Mouse (Mus musculus): Measurements from ENCODE around the gene Sema6b.
"Not testable (repeated sequence)": the region's sequence is repeated elsewhere in the genome, so short reads cannot be mapped to it uniquely, and the experiment has no call there.

Gene Sema6b

DNA sequence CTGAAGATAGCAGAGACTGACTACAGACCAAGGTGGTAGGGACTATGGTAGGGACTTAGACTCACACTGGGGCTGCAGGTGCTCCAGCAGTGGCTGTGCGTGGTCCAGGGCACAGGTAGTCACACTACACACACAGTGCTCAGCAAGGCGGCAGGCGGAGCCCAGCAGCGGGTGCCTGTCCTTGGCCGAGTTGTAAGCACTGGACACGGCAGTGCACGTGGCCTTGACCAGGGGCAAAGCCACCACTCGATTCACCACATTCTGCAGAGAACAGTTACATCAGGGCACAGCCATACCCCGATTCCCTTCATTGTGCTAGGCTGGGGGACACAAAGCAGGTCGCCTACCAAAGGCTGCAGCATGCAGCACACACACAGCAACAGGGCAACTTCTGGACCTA, 23.9 kb downstream of the Sema6b start:
- DNase-seq = no peak

DNA sequence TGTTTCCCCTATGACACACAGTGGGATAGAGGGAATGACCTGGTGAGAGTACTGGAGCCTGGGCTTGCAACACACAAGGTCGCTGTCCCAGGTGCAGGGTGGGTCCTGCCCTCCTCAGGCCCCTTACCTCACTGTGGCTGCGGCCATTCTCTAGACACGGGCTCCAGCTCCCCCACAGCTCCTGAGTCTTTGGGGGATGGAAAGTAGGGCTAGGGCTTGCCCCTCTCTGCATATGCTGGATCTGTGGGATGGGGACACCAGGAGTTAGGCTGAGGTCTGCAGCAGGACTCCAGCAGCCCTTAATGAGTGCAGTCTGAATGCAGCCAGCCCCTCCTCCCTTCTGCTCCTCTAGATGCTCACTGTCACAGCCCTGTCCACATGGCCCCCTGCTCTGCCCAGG, 27.4 kb downstream of the Sema6b start:
- DNase-seq = no peak

DNA sequence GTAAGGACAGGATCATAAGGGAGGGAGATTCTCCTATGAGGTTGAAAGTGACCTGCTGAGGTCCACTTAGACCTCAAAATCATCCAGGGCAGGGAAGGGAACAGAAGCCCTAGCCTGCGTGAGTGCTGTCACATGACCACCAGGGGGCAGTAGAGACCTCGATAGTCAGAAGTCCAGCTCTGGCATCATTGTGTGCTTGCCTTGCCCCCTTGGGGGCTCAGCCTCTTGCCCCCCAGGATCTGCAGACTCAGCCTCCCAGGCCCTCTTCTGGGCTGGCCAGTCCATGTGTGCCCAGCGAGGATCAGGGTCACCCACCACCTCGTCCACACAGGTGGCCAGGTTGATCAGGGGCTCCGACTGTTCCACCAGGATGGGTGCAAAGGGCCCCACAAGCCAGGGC, 28.3 kb downstream of the Sema6b start:
- peak; percentile 72 to 79 for DNase-seq

DNA sequence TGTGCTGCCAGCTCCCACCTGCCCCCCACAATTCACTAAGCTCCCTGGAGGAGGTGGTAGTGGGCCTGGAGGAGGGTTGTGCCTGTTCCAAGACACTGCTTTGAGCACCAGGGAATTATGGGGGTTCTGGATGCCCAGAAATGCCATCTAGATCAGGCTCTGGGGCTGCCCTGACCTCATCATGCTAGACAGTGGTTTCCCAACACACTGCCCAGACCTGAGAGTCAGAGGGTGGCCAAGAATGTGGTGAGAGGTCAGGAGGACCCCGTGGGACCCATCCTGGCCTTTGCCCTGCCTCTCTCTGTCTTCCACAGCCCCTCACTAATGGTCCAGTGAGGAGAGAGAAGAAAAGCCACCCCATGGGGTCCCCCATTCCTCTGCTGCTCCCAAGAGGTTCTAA, 29.1 kb downstream of the Sema6b start:
- DNase-seq = peak in 1 of 2 experiments; percentile 42

DNA sequence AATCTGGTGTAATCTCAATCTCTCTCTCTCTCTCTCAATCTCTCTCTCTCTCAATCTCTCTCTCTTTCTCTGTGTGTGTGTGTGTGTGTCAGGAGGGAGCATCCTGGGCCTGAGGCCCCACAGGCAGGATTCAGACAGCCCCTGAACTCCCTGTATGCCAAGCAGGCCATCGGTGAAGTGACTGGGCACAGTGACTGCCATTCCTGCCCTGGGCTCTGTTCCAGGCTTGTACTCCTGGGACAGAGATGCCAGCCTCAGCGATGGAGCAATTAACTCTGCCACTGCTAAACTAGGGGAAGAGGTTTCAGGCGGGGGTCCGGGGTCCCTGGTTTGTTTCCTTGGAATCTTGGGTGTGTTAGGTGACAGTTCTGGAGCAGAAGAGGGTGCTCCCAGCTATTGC, 29.6 kb downstream of the Sema6b start:
- peak in 1 of 2 experiments; percentile 51 for DNase-seq

DNA sequence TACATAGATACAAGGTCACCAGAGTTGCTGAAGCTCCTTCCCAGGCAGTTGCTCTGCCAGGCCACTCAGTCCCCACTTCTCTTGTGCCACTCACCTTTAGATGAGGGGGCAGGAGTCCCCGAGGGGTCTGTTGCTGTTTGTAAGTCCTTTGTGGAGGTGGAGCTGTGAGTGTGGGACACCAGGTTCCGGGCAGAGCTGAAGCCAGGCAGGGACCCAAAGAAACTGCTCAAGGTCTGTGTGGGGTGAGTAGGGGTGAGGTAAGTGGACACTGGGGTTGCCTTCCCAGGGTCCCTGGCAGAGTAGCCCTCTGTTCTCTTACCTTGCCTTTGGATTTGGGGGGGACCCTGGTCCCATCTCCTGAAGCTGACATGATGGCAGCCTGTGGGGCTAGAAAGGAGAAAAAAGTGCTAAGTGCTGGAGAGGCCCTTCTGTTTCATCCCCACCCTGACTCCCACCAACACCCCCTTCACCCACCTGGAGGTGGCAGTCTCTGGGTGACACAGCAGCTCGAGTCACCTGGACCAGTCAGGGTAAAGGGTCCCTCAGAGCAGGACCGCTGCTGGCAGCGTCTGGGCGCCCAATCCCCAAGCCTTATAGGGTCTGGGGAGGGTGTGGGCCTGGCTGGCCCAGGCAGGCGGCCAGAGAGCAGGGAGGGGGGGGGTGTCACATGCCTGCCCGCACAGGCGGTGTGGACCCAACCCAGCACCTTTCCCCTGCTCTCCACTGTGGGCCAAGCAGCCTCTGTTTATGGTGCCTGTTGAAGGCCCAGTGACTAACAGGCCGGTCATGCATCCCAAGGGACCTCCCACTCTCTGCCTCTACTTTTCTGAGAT, 30.7 kb downstream of the Sema6b start, which contains the start of gene Plin4:
Plin4 (minus strand) TSS at position 585 of the 833 bp plus-strand sequence.
- peak in 1 of 2 experiments; percentile 70 for DNase-seq

DNA sequence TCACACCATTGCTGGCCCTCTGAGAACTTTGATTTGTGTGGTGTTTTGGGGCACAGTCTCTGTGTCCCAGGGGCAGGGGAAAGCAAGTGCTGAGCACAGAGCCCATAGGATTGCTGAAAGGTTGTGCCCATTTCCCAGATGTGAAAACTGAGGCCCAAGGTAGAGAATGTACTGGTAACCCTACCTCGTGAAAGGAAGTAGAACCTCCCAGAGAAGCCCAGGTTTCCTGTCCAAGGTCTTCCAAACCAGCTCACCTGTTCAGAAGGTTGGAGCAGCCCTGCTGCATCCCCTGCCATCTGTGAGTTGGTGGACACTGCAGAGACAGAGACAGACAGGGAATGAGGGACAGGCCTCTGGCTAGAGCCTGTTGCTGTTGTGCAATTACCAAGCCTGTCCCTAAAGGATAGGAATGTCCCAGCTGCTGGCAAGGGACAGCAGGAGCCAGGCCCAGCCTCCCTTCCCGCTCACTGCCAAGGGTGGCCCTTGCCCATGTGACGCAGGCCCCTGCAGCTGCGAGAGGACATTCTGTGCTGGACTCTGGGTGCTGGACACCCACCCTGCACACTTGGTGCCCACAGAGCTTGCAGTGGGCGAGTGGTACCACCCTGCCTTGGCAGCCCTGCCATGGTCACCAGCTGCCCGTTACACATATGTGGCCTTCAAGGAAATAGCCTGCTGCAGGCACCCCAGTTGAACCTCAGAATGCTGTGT, 31.7 kb downstream of the Sema6b start:
- peak in 1 of 2 experiments; percentile 77 for DNase-seq

DNA sequence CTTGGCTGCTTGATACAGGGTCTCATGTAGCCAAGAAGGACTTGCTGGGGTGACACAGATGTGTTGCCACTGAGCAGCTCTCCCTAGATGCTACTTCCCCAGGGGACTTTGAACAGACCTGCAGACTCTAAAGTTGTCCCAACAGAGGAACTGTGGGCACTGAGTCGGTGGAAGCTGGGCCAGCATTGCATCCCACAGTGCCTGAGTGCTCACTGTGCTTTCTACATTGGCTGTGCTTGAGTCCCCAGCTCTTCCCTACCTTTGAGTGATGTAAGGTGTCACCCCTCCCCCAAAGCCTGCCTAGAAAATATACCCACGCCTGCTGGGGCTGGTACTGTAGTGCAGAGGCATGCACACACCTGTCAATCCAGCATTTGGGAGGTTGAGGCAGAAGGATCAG, 32.4 kb downstream of the Sema6b start:
- DNase-seq = no peak

DNA sequence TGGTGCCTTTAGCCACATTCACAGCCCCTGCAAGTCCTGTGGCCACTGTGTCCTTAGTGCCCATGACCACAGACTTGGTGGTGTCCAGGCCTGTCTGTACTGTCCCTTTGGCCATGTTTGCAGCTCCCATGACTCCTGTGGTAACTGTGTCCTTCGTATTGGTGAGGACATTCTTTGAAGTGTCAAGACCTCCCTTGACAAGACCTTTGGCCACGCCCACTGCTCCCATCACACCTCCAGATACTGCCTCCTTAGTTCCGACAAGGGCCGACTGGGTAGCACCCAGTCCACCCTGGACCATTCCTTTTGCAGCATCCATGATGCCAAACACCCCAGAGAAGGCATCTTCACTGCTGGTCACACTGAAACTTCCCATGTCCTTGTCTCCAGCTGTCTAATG, 33.2 kb downstream of the Sema6b start:
- DNase-seq = peak in 1 of 2 experiments; percentile 39

DNA sequence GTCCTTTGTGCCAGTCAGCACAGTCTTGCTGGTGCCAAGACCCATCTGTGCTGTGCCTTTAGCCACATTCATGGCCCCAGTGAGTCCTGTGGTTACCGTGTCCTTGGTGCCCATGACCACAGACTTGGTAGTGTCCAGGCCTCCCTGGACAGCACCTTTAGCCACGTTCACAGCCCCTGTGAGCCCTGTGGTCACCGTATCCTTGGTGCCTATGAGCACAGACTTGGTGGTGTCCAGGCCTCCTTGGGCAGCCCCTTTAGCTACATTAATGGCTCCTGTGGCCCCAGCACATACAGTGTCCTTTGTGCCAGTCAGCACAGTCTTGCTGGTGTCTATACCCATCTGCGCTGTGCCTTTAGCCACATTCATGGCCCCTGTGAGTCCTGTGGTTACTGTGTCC, 33.7 kb downstream of the Sema6b start:
- DNase-seq = not testable (repeated sequence)

DNA sequence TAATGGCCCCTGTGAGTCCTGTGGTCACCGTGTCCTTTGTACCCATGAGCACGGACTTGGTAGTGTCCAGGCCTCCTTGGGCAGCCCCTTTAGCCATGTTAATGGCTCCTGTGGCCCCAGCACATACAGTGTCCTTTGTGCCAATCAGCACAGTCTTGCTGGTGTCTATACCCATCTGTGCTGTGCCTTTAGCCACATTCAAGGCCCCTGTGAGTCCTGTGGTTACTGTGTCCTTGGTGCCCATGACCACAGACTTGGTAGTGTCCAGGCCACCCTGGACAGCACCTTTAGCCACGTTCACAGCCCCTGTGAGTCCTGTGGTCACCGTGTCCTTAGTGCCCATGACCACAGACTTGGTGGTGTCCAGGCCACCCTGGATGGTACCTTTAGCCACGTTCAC, 35.3 kb downstream of the Sema6b start:
- not testable (repeated sequence) for DNase-seq

DNA sequence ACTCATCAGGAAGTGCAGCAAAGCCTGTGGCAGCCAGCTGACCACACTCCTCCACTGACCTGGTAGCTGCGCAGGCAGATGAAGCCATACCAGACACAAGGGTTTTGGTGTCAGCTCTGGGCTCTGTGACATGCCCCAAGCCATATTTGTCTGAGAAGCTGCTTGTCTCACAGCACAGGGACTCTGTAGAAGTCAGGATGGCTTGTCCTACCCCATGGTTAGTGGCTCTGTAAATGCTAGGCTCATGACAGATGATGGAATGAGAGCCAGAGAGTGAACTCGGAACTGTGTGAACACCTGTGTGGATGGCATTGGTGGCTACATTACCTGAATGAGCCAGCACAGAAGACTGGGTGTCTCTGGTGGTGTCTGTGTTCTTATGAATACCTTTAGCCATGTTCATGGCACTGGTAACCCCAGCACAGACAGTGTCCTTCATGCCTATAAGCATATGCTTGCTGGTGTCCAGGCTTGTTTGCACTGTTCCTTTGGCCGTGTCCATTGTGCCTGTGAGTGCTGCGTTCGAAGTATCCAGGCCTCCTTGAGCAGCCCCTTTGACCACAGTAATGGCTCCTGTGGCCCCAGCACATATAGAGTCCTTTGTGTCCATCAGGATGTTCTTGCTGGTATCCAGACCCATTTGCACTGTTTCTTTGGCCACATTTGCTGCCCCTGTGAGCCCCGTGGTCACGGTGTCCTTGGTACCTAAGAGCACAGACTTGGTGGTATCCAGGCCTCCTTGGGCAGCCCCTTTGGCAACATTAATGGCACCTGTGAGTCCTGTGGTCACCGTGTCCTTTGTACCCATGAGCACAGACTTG, 36.5 kb downstream of the Sema6b start:
- no peak for DNase-seq

DNA sequence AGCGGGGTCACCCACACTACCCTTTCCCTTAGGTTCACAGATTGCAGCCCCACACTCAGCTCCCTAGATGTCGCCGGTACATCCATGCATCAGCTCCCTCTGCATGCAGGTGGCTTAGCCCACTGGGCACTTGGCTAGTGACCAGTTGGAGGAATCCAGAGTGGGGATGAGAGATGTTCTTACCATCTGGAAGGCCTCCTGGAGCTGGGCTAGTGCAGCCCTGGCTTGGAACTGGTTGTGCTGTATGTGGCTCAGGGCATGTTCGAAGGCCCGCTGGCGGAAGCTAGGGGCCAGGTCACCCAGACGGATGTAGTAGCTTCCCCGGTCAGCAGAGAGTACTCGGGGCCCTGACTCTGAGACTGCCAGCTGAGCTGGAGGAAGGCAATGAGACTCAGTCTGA, 37.2 kb downstream of the Sema6b start:
- DNase-seq = no peak

DNA sequence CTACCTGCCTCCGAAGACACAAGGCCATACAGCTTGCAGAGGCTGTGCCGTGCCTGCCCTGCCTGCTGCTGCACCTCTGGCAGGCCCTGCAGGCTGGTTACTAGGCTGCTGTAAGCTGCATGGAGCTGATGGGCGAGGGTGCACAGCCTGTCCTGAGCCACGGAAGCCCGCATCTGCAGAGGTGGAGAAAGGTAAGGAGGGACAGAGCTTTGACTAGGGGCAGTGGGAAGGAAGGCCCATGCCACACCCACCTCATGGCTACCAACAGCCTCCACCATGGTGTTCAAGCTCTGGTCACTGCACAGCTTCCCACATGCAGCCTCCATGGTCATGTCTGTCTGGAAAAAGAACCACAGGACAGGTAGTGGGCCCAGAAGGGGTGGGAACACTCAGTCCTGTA, 38.0 kb downstream of the Sema6b start:
- no peak for DNase-seq

DNA sequence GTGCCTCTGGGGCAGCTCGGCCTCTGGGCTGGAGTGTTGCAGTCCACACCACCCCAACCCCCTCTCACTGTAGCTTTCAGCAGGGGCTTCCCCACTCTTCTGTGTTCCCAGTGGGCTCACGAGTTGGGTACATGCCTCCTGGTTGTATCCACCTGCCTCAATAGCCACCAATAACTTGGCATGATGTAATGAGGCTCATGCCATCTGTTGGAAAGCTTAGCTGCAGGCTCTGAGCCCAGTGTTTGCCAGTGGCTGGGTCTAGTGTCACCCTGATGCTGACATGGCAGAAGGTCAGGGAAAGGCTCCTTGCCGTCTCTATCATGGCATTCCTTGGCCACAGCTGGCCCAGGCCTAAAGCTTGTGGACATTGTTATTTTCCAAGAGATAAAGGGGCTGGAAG, 39.3 kb downstream of the Sema6b start:
- no peak for DNase-seq

DNA sequence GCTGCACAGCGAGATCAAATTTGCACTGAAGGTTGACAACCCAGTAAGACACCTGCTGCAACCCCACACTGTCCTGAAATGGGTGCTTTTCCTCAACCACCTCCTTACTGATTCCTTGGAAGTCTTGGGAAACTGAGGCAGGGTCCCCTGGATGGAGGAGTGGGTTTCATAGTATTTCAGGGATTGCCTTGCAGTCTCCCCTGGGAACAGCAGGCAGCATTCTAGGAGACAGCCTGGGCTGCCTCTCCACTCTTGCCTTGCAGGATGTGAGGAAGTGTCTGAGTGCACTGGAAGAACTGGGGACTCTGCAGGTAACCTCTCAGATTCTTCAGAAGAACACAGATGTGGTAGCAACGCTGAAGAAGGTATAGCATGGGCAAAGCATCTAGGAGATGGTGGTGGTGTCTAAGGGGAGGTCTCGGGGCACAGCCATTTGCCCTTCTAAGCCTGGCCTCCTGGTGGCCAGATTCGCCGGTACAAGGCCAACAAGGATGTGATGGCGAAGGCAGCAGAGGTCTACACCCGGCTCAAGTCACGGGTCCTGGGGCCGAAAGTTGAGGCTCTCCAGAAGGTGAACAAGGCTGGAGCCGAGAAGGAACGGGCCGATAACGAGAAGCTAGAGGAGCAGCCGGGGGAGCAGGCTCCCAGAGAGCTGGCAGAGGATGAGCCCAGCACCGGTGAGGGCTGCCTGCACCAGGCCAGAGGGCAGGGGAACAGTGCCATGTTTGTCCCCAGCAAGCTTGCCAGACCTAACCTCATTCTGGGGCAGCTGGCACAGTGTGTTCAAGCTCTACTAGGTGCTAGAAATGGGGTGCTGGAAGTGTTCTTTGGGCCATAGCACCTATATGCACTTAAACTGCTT, 41.2 kb downstream of the Sema6b start:
- no peak for DNase-seq

DNA sequence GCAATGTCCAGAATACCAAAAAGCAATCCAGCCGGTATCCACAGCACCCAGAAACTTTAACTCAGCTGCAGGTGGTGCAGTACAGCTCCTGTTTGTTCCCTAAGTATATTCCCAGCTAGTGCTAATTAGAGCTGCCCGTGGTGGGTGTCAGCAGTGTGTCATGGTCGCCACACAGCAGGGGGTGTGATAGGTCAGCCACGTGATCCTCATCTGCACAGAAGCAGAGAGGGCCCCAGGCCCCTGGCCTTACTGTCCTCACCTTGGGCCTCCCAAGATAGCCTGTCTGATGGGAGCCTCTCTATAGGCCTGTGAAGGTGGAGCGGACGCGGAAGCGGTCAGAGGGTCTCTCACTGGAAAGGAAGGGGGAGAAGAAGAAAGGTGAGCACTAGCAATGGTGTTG, 42.0 kb downstream of the Sema6b start:
- DNase-seq = no peak

DNA sequence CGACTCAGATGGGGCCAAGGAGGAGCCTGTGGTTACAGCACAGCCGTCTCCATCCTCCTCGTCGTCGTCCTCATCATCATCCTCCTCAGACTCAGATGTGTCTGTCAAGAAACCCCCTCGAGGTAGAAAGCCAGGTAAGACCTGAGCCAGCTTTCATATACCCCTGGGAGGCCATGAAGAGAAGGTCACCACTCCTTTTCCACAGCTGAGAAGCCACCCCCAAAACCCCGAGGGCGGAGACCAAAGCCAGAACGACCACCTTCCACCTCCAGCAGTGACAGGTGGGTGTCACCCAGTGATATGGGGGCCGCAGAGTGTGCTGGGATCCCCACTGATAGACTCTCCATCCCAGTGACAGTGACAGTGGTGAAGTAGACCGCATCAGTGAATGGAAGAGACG, 43.3 kb downstream of the Sema6b start:
- no peak for DNase-seq

DNA sequence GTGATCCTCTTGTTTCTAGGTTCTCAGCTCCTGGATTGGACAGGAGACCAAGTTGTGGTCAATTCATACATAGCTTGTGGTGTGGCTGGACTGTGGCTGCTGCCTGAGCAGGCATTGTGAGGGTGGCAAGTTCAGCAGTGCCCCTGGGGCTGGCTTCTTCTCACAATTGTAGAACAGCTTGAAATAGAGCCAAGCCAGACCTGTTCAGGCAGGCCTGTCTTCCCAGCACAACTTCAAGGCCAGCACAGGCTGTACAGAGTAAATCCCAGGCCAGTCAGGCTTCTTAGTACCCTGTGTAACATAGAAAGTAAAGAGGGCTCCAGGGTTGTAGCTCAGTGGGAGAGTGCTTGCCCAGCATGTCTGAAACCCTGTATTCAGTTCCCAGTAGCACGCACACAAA, 47.3 kb downstream of the Sema6b start:
- DNase-seq = peak in 1 of 2 experiments; percentile 61

DNA sequence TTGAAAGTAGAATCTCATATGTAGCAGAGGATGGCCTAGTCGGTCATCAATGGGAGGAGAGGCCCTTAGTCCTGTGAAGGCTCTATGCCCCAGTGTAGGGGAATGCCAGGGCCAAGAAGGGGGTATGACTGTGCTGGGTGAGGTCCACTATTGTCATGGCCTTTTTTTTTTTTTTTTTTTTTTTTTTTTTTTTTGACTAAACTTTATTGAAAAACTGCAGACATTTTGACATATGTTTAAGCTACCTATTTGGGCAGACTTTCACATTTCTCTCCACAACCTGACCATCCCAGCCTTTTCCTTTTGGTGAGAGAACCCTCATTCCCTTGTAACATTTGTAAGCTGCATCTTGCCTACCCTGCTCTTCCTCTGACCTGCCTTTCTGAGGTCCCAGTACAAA, 47.8 kb downstream of the Sema6b start:
- no peak for DNase-seq

DNA sequence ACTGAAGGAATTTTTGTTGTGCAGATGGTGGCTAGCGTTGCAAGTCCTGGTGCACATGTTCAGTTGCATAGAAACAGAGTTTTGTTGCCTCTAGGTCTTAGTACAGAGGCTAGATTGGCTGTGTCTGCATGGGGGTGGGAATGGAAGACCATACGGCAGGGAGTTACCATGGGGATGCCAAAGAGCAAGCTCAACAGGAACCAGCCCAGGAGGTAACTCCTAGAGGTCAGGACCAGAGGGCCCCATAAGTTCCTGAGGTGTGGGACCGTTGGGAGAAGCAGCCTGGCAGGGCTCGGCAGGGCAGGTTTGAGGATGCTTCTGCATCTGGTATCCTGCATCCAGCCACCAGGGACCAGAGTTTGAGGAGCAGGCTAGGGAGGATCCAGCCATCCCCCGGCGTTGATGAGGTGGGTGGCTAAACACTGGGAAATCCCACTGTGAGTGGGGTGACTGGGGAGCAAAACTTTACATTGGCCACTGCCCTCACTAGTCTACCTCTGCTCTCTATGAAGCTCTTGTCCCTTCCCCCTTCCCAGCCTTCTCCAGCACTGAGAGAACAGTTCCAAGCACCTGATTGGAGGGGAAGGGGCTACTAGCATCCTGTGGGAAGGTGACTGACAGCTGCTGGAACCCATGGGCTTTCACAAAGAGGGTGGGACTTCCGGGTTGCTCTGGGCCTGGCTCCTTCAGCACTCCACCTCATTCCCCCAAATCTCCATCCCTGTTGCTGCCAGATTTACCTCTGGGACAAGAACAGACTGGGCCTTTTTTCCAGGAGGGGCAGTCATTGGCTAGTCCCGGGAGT, 59.2 kb downstream of the Sema6b start:
- DNase-seq = peak; percentile 13 to 49

All from kidney, postnatal 25 days (tissue).